14 mouse cellular contexts compared by ENCODE assay signal in the genomic region with DNA sequence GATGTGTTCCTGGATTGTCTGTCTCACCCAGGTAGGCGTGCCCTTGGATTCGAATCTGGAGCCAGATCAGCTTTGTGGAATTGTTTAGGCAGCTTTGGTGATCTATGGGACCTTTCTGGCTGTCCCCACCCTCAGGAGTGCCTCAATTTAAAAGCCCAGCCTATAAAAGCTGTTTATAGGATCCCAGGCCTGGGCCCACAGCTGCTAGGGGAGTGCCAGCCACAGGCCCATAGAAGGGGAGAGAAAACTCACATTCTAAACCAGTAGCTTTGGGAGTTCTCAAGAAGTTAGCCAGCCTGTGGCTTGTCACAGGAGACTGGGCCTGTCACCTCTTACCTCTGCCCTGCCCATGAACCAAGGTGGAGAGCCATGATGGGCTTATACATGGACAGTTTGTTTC.
DNase-seq lines count a peak whose midpoint lies in the region; ATAC-seq and TF ChIP-seq lines count a peak whose summit lies in the region.
"Had no signal": no experiment of that assay in that cellular context is flagged by ENCODE, and none has a peak within 500 bp of the region (broad histone marks: within the 10 kb centered on the region; RNA-seq: fewer than 3 reads in every experiment).

No protein-coding gene starts in this region.

- TF ChIP-seq POLR2A in spleen, adult 2 months (IDR thresholded peaks at IDR 0.05; ENCODE audit: low read depth, low read length) = no peak

- no peak for ATAC-seq in heart, embryonic 16.5 days (replicated peaks; ENCODE audit: extremely low read depth, insufficient read depth, low FRiP score)
- ATAC-seq: inflammation-experienced regulatory T-cells, adult 6 months had no signal

- no peaks in the 10 kb centered on the region for H3K36me3 ChIP-seq in heart, embryonic 16.5 days (ENCODE audit: control insufficient read depth, insufficient read depth)
- H3K36me3 ChIP-seq in spleen, adult 2 months (ENCODE audit: control insufficient read depth, insufficient read depth, low read length) = peaks cover 5% of the 10 kb centered on the region; the same call in 1 of the 2 replicates
- H3K36me3 ChIP-seq in limb, embryonic 10.5 days = no peaks in the 10 kb centered on the region
- H3K36me3 ChIP-seq: embryonic facial prominence, embryonic 13.5 days; midbrain, embryonic 12.5 days; neural tube, embryonic 15.5 days had no signal

- peak overlapping the region; percentile 84 for H3K27ac ChIP-seq in heart, embryonic 16.5 days (ENCODE audit: low read length)
- peak overlapping the region; percentile 76 for H3K27ac ChIP-seq in spleen, adult 2 months (ENCODE audit: insufficient read depth, low read length)
- H3K27ac ChIP-seq in limb, embryonic 10.5 days = peak overlapping the region; percentile 4; the same call in 1 of the 2 replicates
- H3K27ac ChIP-seq: embryonic facial prominence, embryonic 13.5 days; midbrain, embryonic 12.5 days; neural tube, embryonic 15.5 days had no signal

- TF ChIP-seq CTCF in spleen, adult 2 months (IDR thresholded peaks at IDR 0.05; ENCODE audit: extremely low read depth, insufficient read depth, insufficient read length, insufficient replicate concordance) = no peak

- H3K4me1 ChIP-seq in heart, embryonic 16.5 days (ENCODE audit: control insufficient read depth, insufficient read depth, low read length) = peaks cover 94% of the 10 kb centered on the region
- peaks cover 63% of the 10 kb centered on the region; the same call in 1 of the 2 replicates for H3K4me1 ChIP-seq in spleen, adult 2 months (ENCODE audit: control insufficient read depth, insufficient read depth, insufficient read length)
- peaks cover 73% of the 10 kb centered on the region for H3K4me1 ChIP-seq in limb, embryonic 10.5 days

- no peak overlapping the region for H3K4me2 ChIP-seq in heart, embryonic 16.5 days (ENCODE audit: low read depth, low read length)
- H3K4me2 ChIP-seq: embryonic facial prominence, embryonic 13.5 days; midbrain, embryonic 12.5 days; neural tube, embryonic 15.5 days had no signal

- no peaks in the 10 kb centered on the region for H3K27me3 ChIP-seq in heart, embryonic 16.5 days (ENCODE audit: control insufficient read depth, insufficient read depth, low read length)
- no peaks in the 10 kb centered on the region for H3K27me3 ChIP-seq in spleen, adult 2 months (ENCODE audit: control insufficient read depth, insufficient read depth, low read length)
- H3K27me3 ChIP-seq in limb, embryonic 10.5 days (ENCODE audit: low read depth, poor library complexity, severe bottlenecking) = no peaks in the 10 kb centered on the region
- H3K27me3 ChIP-seq: embryonic facial prominence, embryonic 13.5 days; midbrain, embryonic 12.5 days; neural tube, embryonic 15.5 days had no signal

- intact Hi-C loops in heart, postnatal 10 days (cut with DNase I) = no loop called here

- H3K9ac ChIP-seq in heart, embryonic 16.5 days (ENCODE audit: low read length) = no peak overlapping the region
- H3K9ac ChIP-seq: embryonic facial prominence, embryonic 13.5 days; midbrain, embryonic 12.5 days; neural tube, embryonic 15.5 days had no signal

- no peak for DNase-seq in heart, postnatal 10 days
- no peak for DNase-seq in spleen, adult 2 months (ENCODE audit: low read depth in 1 of 2, low spot score in 2 of 2)
- no peak for DNase-seq in spleen, adult 18-20 months
- no peak for DNase-seq in limb, embryonic 10.5 days (ENCODE audit: low spot score)
- DNase-seq in frontal cortex, adult 2 months (ENCODE audit: extremely low spot score in 1 of 2, low spot score in 1 of 2) = no peak
- DNase-seq in adrenal gland, adult 18-20 months (ENCODE audit: low spot score in 2 of 2) = no peak
- DNase-seq: cerebellum, adult 9-11 months; gastrocnemius, postnatal 14 days; thymus, adult 18-20 months had no signal

- WGBS in heart, embryonic 16.5 days = 90% methylated on average over 2 of the region's 2 CpGs
- 92% methylated on average over 2 of the region's 2 CpGs for WGBS in spleen, adult 2 months
- 73% methylated on average over 2 of the region's 2 CpGs for WGBS in limb, embryonic 10.5 days

- H3K4me3 ChIP-seq in heart, embryonic 16.5 days (ENCODE audit: low read length) = no peak overlapping the region
- no peak overlapping the region for H3K4me3 ChIP-seq in spleen, adult 2 months (ENCODE audit: extremely low read depth, insufficient read depth, insufficient read length)
- no peak overlapping the region for H3K4me3 ChIP-seq in limb, embryonic 10.5 days
- H3K4me3 ChIP-seq: embryonic facial prominence, embryonic 13.5 days; midbrain, embryonic 12.5 days; neural tube, embryonic 15.5 days had no signal

- no peaks in the 10 kb centered on the region for H3K9me3 ChIP-seq in heart, embryonic 16.5 days (replicated peaks; ENCODE audit: control insufficient read depth, low read length)
- no peaks in the 10 kb centered on the region for H3K9me3 ChIP-seq in limb, embryonic 10.5 days (replicated peaks)
- H3K9me3 ChIP-seq: embryonic facial prominence, embryonic 13.5 days; midbrain, embryonic 12.5 days; neural tube, embryonic 15.5 days had no signal

Comparison
In these comparisons a context has a peak if more than half of its experiments do, and no peak if none do; other contexts are left out.
1. H3K27ac ChIP-seq: peak in every context shown above with its lines; median percentile 84 in heart, embryonic 16.5 days; 76 in spleen, adult 2 months; 4 in limb, embryonic 10.5 days.